Mouse (Mus musculus): ENCODE measurements around the gene Ceacam15.

Gene Ceacam15

GRCm38 (mm10) chr7:16631025-16631424, 44.5 kb downstream of the Ceacam15 start:
- intact Hi-C loops (cut with DNase I) = no loop called here

DNA sequence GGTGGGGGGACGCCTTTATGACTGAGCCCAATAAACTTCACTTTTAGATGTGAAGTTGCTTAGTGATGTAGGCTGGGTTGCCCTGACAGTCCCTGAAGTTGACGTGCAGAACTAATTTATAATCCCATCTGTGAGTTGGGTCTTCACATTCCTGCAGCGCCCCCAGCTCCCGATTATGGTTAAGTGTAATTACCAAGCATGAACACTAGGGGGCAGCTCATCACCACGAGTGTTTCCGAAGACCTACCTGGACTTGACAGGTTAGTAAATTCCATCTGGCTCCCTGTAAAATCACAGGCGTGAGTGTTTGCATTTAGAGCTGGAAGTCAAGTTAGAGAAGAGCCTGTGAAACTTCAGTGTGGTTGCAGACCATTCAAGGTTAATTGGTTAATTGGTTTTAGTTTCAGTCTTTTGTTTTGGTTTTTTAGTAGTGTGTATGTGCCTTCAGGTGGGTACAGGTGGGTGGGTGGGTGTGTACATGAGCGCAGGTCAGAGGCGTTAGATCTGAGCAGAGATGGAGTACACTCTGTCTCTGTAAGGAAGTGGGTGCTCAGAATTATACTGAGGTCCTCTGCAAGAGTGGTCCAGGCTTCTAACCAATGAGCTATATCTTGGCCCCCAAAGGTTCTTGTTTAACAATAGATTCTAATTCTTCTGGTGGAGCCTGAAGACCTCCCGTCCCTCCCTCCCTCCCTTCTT, 45.8 kb downstream of the Ceacam15 start:
- intact Hi-C loops (cut with DNase I) = loop anchor here (1.0 to 5.0 kb wide), 2 partner anchors 68 to 99 kb away; no protein-coding TSS in a partner anchor

GRCm38 (mm10) chr7:16628096-16628771, 47.3 kb downstream of the Ceacam15 start:
- intact Hi-C loops (cut with DNase I) = loop anchor here (5.0 kb wide), 1 partner anchor 69 kb away; no protein-coding TSS in a partner anchor

DNA sequence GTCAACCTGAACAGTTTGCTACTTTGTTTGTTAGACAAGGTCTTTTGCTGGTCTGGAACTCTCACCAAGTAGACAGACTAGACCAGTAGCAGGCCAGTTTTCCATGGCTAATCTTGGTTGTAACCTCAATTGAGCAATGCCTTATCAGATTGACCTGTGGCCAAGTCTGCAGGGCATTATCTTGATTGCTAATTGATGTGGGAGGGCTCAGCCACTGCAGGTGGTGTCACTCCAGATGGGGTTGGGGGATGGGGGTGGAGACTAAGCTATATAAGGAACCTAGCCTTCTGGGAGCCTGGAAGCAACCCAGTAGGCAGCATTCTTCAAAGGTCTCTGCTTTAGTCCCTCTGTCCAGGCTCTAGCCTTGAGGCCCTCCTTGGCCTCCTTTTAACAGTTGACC, 51.8 kb downstream of the Ceacam15 start:
- intact Hi-C loops (cut with DNase I) = no loop called here

GRCm38 (mm10) chr7:16623131-16623530, 52.4 kb downstream of the Ceacam15 start:
- intact Hi-C loops (cut with DNase I) = no loop called here
